Mouse (Mus musculus): ENCODE measurements at regions not wholly inside any gene's neighbourhood (a gene's known extent, or its start where the extent isn't known, plus 50 kb on each side); places are given as distances from the start of the nearest gene placed in this dataset.

- TF ChIP-seq CTCF (IDR thresholded peaks at IDR 0.05; ENCODE audit: low read depth) (no peak), EP300 (optimal IDR thresholded peaks at IDR 0.05) (no peak)
Observed at GRCm38 (mm10) chr16:30826128-30826527, 226.6 kb downstream of the Fam43a start.

Measured in stomach, postnatal 0 days (tissue).